Mouse (Mus musculus): Measurements from ENCODE around the gene Kdsr. TPM values are rescaled to one million over a fixed set of nuclear protein-coding genes. Genes with fewer than 3 reads are reported as not detected.

Gene Kdsr
- polyA plus RNA-seq, 1 experiment from 2014 or later: 14.9 TPM

DNA sequence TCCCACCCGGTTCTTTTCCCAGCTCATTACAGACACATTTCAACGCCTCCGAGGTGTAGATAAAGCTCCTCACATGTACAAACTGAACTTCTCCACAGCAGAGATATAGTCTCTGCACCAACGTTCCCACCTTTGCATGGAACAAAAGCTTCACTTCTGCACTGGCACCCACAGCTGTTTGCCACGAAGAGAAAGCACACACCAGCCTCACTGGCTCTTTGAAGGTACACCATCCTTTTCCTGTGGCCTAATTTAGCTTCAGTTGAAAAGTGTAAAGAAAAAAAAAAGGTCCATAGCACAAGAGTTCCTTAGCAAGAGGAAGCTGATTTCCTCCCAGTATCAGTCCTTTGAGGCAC is 71.4 kb downstream of the Kdsr start:
- Histone ChIP-seq H3K9ac (ENCODE audit: low read depth, low read length) (no peak overlapping the region), H3K4me2 (ENCODE audit: low read depth, low read length) (no peak overlapping the region)
- ATAC-seq: no peak

DNA sequence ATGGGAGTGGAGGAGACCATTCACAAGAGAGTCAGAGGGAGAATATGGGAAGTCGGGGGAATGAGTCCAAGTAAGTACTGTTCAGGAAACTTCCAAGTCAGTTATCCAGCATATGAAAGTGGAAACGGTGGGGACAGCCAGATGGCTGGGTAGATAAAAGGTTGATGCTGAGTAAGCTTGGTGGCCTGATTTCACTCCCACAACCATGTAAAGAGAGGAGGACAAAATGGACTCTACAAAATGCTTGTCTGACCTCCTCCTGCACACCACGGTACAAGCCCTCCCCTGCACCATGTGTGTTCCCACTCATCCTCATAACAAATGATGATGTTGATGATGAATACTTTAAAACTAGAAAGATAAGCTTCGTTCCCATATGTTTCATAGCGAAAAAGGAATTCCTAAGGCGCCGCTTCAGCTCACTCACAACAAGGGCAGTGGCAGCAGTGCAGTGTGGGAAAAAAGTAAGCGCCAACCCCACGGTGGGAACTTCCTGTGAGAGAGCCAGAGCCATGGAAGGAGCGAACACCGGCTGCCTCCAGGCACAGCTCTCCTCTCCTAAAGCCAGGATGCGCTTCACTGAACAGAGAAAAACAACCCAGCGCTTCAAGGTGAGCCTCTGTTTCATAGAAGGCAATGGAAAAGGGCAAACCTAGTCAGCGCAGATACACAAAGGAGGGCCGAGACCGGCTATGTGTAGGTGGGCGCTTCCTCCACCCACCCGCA is 71.9 kb downstream of the Kdsr start:
- 83% methylated on average over 18 of the region's 18 CpGs for WGBS
- H3K9me3 ChIP-seq (ENCODE audit: control insufficient read depth, low read length): no peaks in the 10 kb centered on the region
- no peak overlapping the region for H3K4me2 ChIP-seq (ENCODE audit: low read depth, low read length)
- H3K4me1 ChIP-seq (ENCODE audit: control insufficient read depth, insufficient read depth, low read length): no peaks in the 10 kb centered on the region
- H3K27me3 ChIP-seq (replicated peaks; ENCODE audit: control insufficient read depth, insufficient read depth, low read length): no peaks in the 10 kb centered on the region
- ATAC-seq: no peak
- H3K9ac ChIP-seq (ENCODE audit: low read depth, low read length): no peak overlapping the region
- no peaks in the 10 kb centered on the region for H3K36me3 ChIP-seq (ENCODE audit: control insufficient read depth, insufficient read depth, low read length)
- H3K27ac ChIP-seq (ENCODE audit: low read length): no peak overlapping the region
- no peak overlapping the region for H3K4me3 ChIP-seq (ENCODE audit: low read length)

More for the DNA sequence above, 71.4 kb downstream of the Kdsr start:
- Histone ChIP-seq H3K36me3 (ENCODE audit: control insufficient read depth, insufficient read depth, low read length) (no peaks in the 10 kb centered on the region), H3K4me1 (ENCODE audit: control insufficient read depth, insufficient read depth, low read length) (no peaks in the 10 kb centered on the region), H3K9me3 (ENCODE audit: control insufficient read depth, low read length) (no peaks in the 10 kb centered on the region), H3K27ac (ENCODE audit: low read length) (no peak overlapping the region), H3K27me3 (replicated peaks; ENCODE audit: control insufficient read depth, insufficient read depth, low read length) (no peaks in the 10 kb centered on the region), H3K4me3 (ENCODE audit: low read length) (no peak overlapping the region)
- WGBS: 75% methylated on average over 5 of the region's 5 CpGs

DNA sequence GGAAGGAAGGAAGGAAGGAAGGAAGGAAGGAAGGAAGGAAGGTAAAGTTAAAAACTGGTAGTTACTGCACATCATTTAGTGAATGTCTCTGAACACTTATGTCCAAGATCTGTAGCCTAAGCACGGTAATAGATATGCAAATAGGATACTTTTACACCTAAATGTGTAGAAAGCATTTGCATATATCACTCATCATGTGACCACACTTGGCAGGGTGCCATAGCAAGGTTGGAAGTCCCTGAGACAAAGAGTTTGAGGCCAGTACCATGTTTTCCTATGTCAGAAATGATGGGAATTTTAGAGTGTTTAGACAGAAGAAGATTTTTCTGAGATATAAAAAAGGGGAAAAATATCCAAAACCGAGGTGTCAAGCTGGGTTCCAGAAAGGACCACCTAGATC is 73.8 kb downstream of the Kdsr start:
- Histone ChIP-seq H3K27ac (ENCODE audit: low read length) (no peak overlapping the region), H3K4me3 (ENCODE audit: low read length) (no peak overlapping the region), H3K36me3 (ENCODE audit: control insufficient read depth, insufficient read depth, low read length) (no peaks in the 10 kb centered on the region), H3K27me3 (replicated peaks; ENCODE audit: control insufficient read depth, insufficient read depth, low read length) (no peaks in the 10 kb centered on the region), H3K4me1 (ENCODE audit: control insufficient read depth, insufficient read depth, low read length) (no peaks in the 10 kb centered on the region), H3K9ac (ENCODE audit: low read depth, low read length) (no peak overlapping the region), H3K9me3 (ENCODE audit: control insufficient read depth, low read length) (no peaks in the 10 kb centered on the region), H3K4me2 (ENCODE audit: low read depth, low read length) (no peak overlapping the region)
- no peak for ATAC-seq
- WGBS: 82% methylated on average over 2 of the region's 2 CpGs

DNA sequence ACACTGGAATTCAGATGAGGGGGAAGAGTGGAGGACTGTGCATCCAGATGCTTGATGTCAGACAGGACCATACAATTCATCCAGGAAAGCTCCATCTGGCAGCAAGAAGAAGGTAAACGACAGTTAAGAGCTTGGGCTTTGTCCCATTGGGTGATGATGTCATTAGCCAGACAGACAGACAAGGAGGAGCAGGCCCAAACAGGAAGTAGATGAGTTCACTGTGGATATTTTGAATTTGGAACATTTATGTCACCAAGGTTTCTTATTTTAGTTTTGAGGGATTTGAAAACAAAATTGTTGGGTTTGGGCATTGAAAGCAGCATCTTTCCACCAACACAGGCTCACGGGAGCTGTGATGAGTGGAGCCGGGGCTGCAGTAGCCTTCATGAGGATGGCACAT is 75.0 kb downstream of the Kdsr start:
- 74% methylated on average over 3 of the region's 3 CpGs for WGBS
- H3K9ac ChIP-seq (ENCODE audit: low read depth, low read length): no peak overlapping the region
- no peak overlapping the region for H3K27ac ChIP-seq (ENCODE audit: low read length)
- no peaks in the 10 kb centered on the region for H3K9me3 ChIP-seq (ENCODE audit: control insufficient read depth, low read length)
- H3K36me3 ChIP-seq (ENCODE audit: control insufficient read depth, insufficient read depth, low read length): no peaks in the 10 kb centered on the region
- H3K4me2 ChIP-seq (ENCODE audit: low read depth, low read length): no peak overlapping the region
- H3K4me1 ChIP-seq (ENCODE audit: control insufficient read depth, insufficient read depth, low read length): no peaks in the 10 kb centered on the region
- ATAC-seq: no peak
- H3K27me3 ChIP-seq (replicated peaks; ENCODE audit: control insufficient read depth, insufficient read depth, low read length): no peaks in the 10 kb centered on the region
- H3K4me3 ChIP-seq (ENCODE audit: low read length): no peak overlapping the region

DNA sequence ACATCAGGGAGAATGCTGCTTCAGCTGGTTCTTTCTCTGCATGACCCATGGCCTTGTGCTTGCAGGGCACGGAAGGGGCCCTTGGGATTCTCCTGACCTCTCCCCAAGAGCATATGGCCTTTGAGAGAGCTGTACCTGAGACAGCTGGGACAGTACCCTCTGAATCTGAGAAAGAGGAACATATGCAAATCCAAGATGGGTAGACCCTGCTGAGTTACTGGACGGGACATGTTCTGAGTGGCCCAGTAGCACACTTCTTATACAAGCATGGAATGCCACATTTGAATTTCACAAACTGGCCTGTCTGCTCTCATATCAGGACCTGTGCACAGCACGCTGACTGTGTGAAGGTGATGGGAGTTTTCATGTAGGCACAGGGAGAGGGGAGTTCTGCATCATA is 76.7 kb downstream of the Kdsr start:
- ATAC-seq: no peak
- 90% methylated on average over 3 of the region's 3 CpGs for WGBS
- no peaks in the 10 kb centered on the region for H3K36me3 ChIP-seq (ENCODE audit: control insufficient read depth, insufficient read depth, low read length)
- H3K27me3 ChIP-seq (replicated peaks; ENCODE audit: control insufficient read depth, insufficient read depth, low read length): no peaks in the 10 kb centered on the region
- no peaks in the 10 kb centered on the region for H3K4me1 ChIP-seq (ENCODE audit: control insufficient read depth, insufficient read depth, low read length)
- no peaks in the 10 kb centered on the region for H3K9me3 ChIP-seq (ENCODE audit: control insufficient read depth, low read length)
- H3K4me2 ChIP-seq (ENCODE audit: low read depth, low read length): no peak overlapping the region
- no peak overlapping the region for H3K4me3 ChIP-seq (ENCODE audit: low read length)
- H3K27ac ChIP-seq (ENCODE audit: low read length): no peak overlapping the region
- H3K9ac ChIP-seq (ENCODE audit: low read depth, low read length): no peak overlapping the region

DNA sequence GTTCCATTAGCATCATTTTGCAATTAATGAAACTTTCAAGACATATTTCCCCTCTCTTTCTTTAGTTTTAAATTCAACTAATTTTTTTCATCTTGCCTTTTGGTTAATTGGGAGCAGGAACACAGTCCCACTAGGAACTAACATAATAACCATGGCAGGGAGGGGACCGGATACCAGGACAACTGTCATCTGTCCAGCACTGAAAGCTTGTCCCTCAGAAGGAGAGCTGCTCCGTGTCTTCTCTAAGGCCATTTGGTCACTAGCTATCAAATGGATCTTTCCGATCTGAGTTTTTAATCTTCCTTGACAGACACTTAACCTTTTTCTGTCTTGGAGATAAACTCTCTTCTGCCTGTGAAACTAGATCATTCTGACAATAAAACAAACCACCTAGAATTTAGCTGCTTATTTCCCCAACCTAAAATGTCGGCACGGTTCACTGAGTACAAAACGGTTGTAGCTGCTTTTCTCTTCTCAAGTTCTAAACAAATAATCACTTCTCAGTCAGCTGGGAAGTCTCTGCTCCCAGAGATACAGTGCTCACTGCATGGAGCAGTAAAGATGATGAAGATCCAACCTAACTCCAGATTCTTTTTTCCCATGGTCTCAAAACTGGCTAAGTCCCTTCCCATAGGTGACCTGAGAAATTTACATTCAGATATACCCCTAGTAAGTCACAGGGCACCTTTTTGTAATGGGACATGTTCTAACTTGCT is 79.6 kb downstream of the Kdsr start:
- 69% methylated on average over 6 of the region's 6 CpGs for WGBS
- ATAC-seq: no peak

DNA sequence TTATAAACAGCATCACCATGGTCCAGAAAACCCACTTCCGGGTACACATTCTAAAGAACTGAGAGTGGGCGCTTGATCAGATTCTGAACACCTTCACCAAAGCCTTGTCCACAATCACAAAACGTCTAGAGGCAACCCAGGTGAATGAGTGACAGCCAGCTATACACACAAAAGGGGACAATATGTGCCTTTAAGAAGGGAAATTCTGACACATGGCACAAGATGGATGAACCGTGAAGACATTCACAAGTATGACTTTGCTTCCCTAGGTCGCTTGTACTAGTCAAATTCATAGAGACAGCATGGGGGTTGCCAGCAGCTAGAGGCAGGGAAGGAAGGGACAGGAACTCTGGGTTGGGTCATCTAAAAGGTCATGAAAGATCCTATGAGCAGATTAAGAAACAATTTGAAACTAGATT is 81.5 kb downstream of the Kdsr start:
- no peak for ATAC-seq
- Histone ChIP-seq H3K4me3 (ENCODE audit: low read length) (no peak overlapping the region), H3K36me3 (ENCODE audit: control insufficient read depth, insufficient read depth, low read length) (no peaks in the 10 kb centered on the region), H3K27ac (ENCODE audit: low read length) (no peak overlapping the region), H3K4me2 (ENCODE audit: low read depth, low read length) (no peak overlapping the region), H3K9ac (ENCODE audit: low read depth, low read length) (no peak overlapping the region), H3K4me1 (ENCODE audit: control insufficient read depth, insufficient read depth, low read length) (no peaks in the 10 kb centered on the region), H3K27me3 (replicated peaks; ENCODE audit: control insufficient read depth, insufficient read depth, low read length) (no peaks in the 10 kb centered on the region), H3K9me3 (ENCODE audit: control insufficient read depth, low read length) (no peaks in the 10 kb centered on the region)
- WGBS: 76% methylated on average over 5 of the region's 5 CpGs

More for the DNA sequence above, 79.6 kb downstream of the Kdsr start:
- Histone ChIP-seq H3K9me3 (ENCODE audit: control insufficient read depth, low read length) (no peaks in the 10 kb centered on the region), H3K27ac (ENCODE audit: low read length) (no peak overlapping the region), H3K4me1 (ENCODE audit: control insufficient read depth, insufficient read depth, low read length) (no peaks in the 10 kb centered on the region), H3K4me3 (ENCODE audit: low read length) (no peak overlapping the region), H3K36me3 (ENCODE audit: control insufficient read depth, insufficient read depth, low read length) (no peaks in the 10 kb centered on the region), H3K9ac (ENCODE audit: low read depth, low read length) (no peak overlapping the region), H3K4me2 (ENCODE audit: low read depth, low read length) (no peak overlapping the region), H3K27me3 (replicated peaks; ENCODE audit: control insufficient read depth, insufficient read depth, low read length) (no peaks in the 10 kb centered on the region)

Other genes with a start within 250 kb of the Kdsr start
- 10.1 and 11.9 TPM in 2 replicates for gene Bcl2, start 45.5 kb downstream of the Kdsr start, polyA plus RNA-seq (2015; fragmentation: Nextera tagmentation; extraction: Ambion mirVana)
- gene Vps4b, start 37.0 kb upstream of the Kdsr start, polyA plus RNA-seq (2015; fragmentation: Nextera tagmentation; extraction: Ambion mirVana): 68.9 and 78.2 TPM in 2 replicates
- gene Serpinb5, start 101.4 kb upstream of the Kdsr start, polyA plus RNA-seq (2015; fragmentation: Nextera tagmentation; extraction: Ambion mirVana): 0.13 and 0.26 TPM in 2 replicates
- gene Serpinb12, start 174.7 kb upstream of the Kdsr start, polyA plus RNA-seq (2015; fragmentation: Nextera tagmentation; extraction: Ambion mirVana): 0.13 TPM in 1 of 2 replicates, not detected in the other
- not detected in 2 replicates for gene Serpinb13, start 221.3 kb upstream of the Kdsr start, polyA plus RNA-seq (2015; fragmentation: Nextera tagmentation; extraction: Ambion mirVana)

Measured in intestine, embryonic 16.5 days (tissue).